Mouse (Mus musculus) Patski (cell line): ENCODE data around the gene Gabrr2. TPM values are rescaled to one million over a fixed set of nuclear protein-coding genes. Genes with fewer than 3 reads are reported as not detected.

ENCODE experiments used
- ATAC-seq: fragments of 100-300 bp; one replicate; pipeline ENCODE4 v1.8.0; 2021
- CTCF ChIA-PET: fragments of 350-600 bp; sonication (Branson Sonifier 250); formaldehyde crosslinking; loops from one replicate; lab custom pipeline; 2022; ENCODE audit warnings: inconsistent platforms; lab: Charles Lee
- POLR2A ChIA-PET: fragments of 350-600 bp; sonication (Branson Sonifier 250); formaldehyde crosslinking; loops from one replicate; lab custom pipeline; 2022; ENCODE audit warnings: antibody characterized with exemption, inconsistent platforms; lab: Charles Lee
- DNase-seq: peaks from one replicate; pipeline ENCODE4 v3.0.0-alpha.2; 2011; ENCODE audit warnings: low read depth, low spot score
- H3K27me3 ChIP-seq: fragments of 371-371 bp; one replicate; pipeline ENCODE4 v1.5.1; 2021
- CTCF ChIP-seq: fragments of 100-300 bp; IDR thresholded peaks from one replicate; pipeline ENCODE4 v1.5.1; 2021
- in situ Hi-C: fragments of 300-500 bp; cut with MboI; formaldehyde crosslinking; loops from 3 replicates; pipeline ENCODE4 v1.11.1; 2018; ENCODE audit warnings: low pct_unique_long_range_greater_than_20kb, mixed read lengths
- polyA plus RNA-seq: library from polyadenylated mRNA; unstranded; gene quantifications from one replicate; pipeline ENCODE4 v1.2.3, GENCODE M21; 2021

Gene Gabrr2
- polyA plus RNA-seq, 1 experiment from 2014 or later, result 0.06 TPM

DNA sequence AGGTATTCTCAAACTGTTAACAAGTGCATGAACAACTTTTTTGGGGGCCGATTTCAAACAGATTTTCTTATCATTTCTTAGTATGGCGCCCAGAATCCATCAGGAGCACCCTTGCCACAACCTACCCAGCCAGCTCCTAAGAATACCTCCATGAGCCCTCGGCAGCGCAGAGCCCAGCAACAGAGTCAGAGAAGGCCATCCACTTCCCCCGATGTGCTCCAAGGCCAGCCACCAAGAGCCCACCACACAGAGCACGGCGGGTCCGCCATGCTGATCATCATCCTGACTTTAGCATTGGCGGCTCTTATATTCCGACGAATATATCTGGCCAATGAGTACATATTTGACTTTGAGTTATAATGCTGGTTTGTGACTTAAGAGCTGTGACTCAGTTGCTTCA lies 13.2 kb upstream of the Gabrr2 start:
- TF ChIP-seq CTCF, result no peak
- ATAC-seq (no peak), DNase-seq (no peak)
- ChIA-PET POLR2A (no interaction called here), CTCF (interaction anchor here (1.7 kb wide), 1 partner anchor 17 kb away, joined by 4 read pairs; no protein-coding TSS in a partner anchor)
- in situ Hi-C loops, result no loop called here
- H3K27me3 ChIP-seq, result no peaks in the 10 kb centered on the region

GRCm38 (mm10) chr4:33052055-33052454 lies 10.7 kb upstream of the Gabrr2 start:
- H3K27me3 ChIP-seq, result no peaks in the 10 kb centered on the region
- POLR2A ChIA-PET, result no interaction called here
- DNase-seq (no peak), ATAC-seq (no peak)
- TF ChIP-seq CTCF, result no peak
- in situ Hi-C loops, result no loop called here
- CTCF ChIA-PET, result interaction anchor here (2.1 kb wide), 1 partner anchor 9 kb away, joined by 5 read pairs; no protein-coding TSS in a partner anchor

GRCm38 (mm10) chr4:33052650-33053049 lies 10.1 kb upstream of the Gabrr2 start:
- TF ChIP-seq CTCF, result no peak
- ATAC-seq (no peak), DNase-seq (no peak)
- in situ Hi-C loops, result no loop called here
- no peaks in the 10 kb centered on the region for H3K27me3 ChIP-seq
- POLR2A ChIA-PET, result interaction anchor here (0.9 kb wide), 1 partner anchor 10 kb away, joined by 3 read pairs; the partner anchor contains the start of gene Gabrr2
- CTCF ChIA-PET, result no interaction called here

DNA sequence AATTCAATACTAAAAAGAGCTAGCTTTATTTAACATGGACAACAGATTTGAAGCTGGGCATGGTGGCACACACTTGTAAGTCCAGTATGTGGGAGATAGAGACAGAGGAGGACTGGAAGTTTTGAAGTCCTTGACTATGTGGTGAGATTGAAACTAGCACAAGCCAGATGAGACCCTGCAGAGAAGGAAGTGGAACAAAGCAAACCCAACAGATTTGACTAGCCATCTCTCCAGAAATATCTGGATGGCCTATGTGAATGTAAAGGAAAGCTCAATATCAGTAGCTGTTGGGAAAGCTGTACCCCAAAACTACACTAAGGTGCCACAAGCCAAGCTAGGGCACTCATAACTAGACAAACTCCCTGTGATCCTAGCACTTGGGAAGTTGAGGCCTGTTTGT lies 8.4 kb upstream of the Gabrr2 start:
- ATAC-seq (no peak), DNase-seq (no peak)
- no peak for TF ChIP-seq CTCF
- ChIA-PET CTCF (no interaction called here), POLR2A (interaction anchor here (0.5 kb wide), 1 partner anchor 143 kb away, joined by 6 read pairs; no protein-coding TSS in a partner anchor)
- H3K27me3 ChIP-seq, result no peaks in the 10 kb centered on the region
- in situ Hi-C loops, result no loop called here

GRCm38 (mm10) chr4:33056317-33056716 lies 6.5 kb upstream of the Gabrr2 start:
- TF ChIP-seq CTCF, result no peak
- in situ Hi-C loops, result no loop called here
- H3K27me3 ChIP-seq, result no peaks in the 10 kb centered on the region
- POLR2A ChIA-PET, result no interaction called here
- ATAC-seq, result no peak
- DNase-seq, result no peak
- CTCF ChIA-PET, result no interaction called here

DNA sequence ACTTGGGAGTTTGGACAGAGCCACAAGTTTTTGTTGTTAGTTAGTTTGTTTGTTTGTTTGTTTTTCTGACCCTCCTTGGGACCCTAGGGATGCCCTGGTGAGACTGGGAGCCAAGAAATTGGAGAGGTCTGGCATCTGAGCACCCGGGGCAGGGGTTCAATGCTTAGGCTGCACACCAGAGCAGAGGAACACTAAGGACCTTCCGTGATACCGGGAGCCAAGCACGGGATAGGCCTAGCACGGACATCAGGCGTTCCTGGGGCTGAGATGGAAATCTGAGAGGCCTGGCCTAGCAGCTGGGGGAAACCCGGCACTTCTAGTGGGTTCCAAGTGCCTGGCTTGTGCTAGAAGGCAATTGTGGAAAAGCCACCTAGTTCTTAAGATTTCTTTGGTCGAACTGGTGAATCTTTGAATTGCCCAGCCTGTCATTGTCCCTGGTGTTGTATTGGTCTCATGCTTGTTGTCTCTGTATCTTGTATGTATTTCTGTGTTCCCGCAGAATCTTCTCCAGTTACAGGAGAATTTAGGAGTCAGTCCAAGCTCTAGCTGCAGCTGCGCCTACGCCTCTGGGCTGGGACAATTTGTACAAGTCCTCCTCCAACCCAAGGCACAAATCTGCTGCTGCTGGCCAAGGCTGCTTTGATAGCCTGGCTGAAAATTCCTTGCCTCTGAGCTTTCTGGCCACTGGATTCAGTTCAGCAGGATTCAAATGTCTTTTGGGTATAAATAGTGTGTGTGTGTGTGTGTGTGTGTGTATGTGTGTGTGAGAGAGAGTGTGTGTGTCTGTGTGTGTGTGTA lies 4.7 kb upstream of the Gabrr2 start:
- POLR2A ChIA-PET, result no interaction called here

GRCm38 (mm10) chr4:33061158-33061557 lies 1.6 kb upstream of the Gabrr2 start:
- H3K27me3 ChIP-seq, result no peaks in the 10 kb centered on the region
- in situ Hi-C loops, result no loop called here
- no peak for TF ChIP-seq CTCF
- DNase-seq, result no peak
- POLR2A ChIA-PET, result no interaction called here
- no peak for ATAC-seq
- CTCF ChIA-PET, result interaction anchor here (1.7 kb wide), 1 partner anchor 10 kb away, joined by 5 read pairs; no protein-coding TSS in a partner anchor

More for the DNA sequence above, 4.7 kb upstream of the Gabrr2 start:
- in situ Hi-C loops, result no loop called here
- DNase-seq, result no peak
- H3K27me3 ChIP-seq, result no peaks in the 10 kb centered on the region
- CTCF ChIA-PET, result no interaction called here
- no peak for TF ChIP-seq CTCF
- no peak for ATAC-seq

GRCm38 (mm10) chr4:33064986-33065385 lies 2.2 kb downstream of the Gabrr2 start:
- CTCF ChIA-PET, result no interaction called here
- in situ Hi-C loops, result no loop called here
- no peak for DNase-seq
- H3K27me3 ChIP-seq, result no peaks in the 10 kb centered on the region
- TF ChIP-seq CTCF, result no peak
- no peak for ATAC-seq
- POLR2A ChIA-PET, result no interaction called here

- CTCF ChIA-PET, result interaction anchor here (0.9 to 1.7 kb wide), 2 partner anchors 10 to 17 kb away, joined by 3 to 4 read pairs; no protein-coding TSS in a partner anchor
- ATAC-seq (no peak), DNase-seq (no peak)
- POLR2A ChIA-PET, result no interaction called here
- no peaks in the 10 kb centered on the region for H3K27me3 ChIP-seq
- no peak for TF ChIP-seq CTCF
- in situ Hi-C loops, result no loop called here
Measured at GRCm38 (mm10) chr4:33066223-33066960, 3.6 kb downstream of the Gabrr2 start.

DNA sequence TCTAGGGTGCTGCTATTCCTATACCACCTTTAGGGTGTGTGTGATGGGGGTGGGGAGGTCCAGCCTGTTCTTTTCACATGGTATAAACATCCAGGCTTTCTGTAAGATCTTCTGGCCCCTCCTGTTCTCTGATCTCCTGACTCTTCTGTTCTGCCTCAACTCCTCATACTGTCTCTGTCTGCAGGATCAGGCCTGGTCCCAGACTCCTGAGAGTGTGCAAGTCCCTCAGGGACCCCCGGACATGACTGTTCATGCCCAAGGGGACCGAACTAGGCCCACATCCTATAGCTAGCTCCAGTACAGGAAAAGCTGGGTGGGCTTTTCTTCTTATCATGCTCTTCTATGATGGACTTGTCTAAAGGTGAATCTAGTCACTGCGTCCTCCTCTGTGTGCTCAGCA lies 4.5 kb downstream of the Gabrr2 start:
- DNase-seq (no peak), ATAC-seq (no peak)
- CTCF ChIA-PET, result no interaction called here
- H3K27me3 ChIP-seq, result no peaks in the 10 kb centered on the region
- POLR2A ChIA-PET, result no interaction called here
- in situ Hi-C loops, result no loop called here
- no peak for TF ChIP-seq CTCF

DNA sequence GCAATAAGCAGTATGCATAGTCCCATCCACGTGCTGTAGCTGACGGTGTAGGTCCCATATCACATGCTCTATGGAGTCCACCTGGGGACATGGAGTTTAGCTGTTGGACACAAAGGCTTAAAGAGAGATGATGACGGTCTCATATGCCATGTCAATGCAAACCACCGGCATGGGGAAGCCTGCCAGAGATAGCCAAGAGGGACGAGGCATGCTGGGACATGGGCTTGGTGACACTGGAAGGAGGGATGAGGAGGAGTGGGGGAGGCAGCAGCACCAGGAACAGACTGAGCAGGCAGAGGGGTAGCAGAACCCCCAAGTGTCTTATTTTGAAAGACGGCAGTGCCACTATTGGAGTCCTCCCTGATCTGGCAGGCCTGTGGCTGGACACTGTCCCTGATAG lies 5.0 kb downstream of the Gabrr2 start:
- no peaks in the 10 kb centered on the region for H3K27me3 ChIP-seq
- DNase-seq (no peak), ATAC-seq (no peak)
- TF ChIP-seq CTCF, result no peak
- ChIA-PET POLR2A (no interaction called here), CTCF (no interaction called here)
- in situ Hi-C loops, result no loop called here
